Mouse (Mus musculus) adrenal gland, adult 2 months (tissue): ENCODE measurements around the gene Trmt6. TPM values are rescaled to one million over a fixed set of nuclear protein-coding genes. Genes with fewer than 3 reads are reported as not detected.

Experiments
- DNase-seq: peaks from one replicate; pipeline ENCODE4 v3.0.0; 2021
- long read RNA-seq: library from polyadenylated mRNA; stranded (forward); transcript quantifications from one replicate; pipeline ENCODE4 v2.0.0, GENCODE M21; 2021
- polyA plus RNA-seq: library from polyadenylated mRNA; depleted of rRNA; stranded (reverse); fragments of >200 nt; gene quantifications from 2 replicates; pipeline ENCODE4 v1.2.3, GENCODE M21; 2012; rRNA removed
- total RNA-seq, 2 experiments: library from RNA; stranded (reverse); gene quantifications; 2 replicates each; pipeline ENCODE4 v1.2.3; 2021

Gene Trmt6
- total RNA-seq: 10 to 100 TPM; 16.8 to 20.6 TPM
- 1.2 and 1.3 TPM in 2 replicates for polyA plus RNA-seq
- long read RNA-seq, transcript Trmt6-201 (11 exons, 2,828 nt): major isoform, 24 of 25 reads
- long read RNA-seq, partial matches to known transcripts: 1 of 25 reads
- long read RNA-seq, other reads (novel, unspliced or antisense): 0 of 25 reads

DNA sequence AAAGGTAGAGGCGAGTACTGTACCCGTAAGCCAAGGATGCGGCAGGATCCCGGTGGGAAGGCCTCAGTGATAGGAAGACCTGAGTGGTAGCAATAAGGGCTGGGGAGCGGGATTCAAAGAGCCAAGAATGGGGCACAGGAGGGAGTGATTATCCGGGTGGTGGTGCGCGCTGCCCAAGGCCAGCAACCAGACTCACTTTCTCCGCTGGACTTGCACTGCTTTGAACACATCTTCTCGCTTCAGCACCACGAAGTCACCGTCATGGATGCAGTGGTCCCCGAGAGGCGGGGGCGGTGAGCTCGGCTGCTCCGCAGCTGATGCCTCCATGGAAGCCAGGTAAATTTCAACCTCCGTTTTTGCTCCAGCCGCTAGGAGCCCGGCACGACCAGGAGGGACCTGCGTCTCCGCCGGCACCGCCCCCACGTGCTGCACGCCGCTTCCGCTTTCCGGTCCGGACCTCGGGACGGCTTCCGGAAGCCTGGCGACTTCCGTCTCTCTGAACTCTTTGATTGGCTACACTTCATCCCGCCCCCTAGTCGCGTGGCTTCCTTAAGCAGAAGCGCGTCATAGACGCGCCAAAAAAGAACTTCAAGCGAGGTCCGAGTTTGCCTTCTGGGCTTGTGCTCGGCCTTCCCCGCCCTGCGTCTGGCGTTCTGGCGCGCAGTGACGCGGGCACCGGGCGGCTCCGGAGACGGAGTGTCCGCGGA lies at the start of gene Trmt6, which contains the start of gene Mcm8:
Gene Trmt6 (minus strand): TSS at position 448 of the 707 bp plus-strand sequence.
Gene Mcm8 (plus strand): TSS at position 534 of the 707 bp plus-strand sequence.
- peak; percentile 94 for DNase-seq

DNA sequence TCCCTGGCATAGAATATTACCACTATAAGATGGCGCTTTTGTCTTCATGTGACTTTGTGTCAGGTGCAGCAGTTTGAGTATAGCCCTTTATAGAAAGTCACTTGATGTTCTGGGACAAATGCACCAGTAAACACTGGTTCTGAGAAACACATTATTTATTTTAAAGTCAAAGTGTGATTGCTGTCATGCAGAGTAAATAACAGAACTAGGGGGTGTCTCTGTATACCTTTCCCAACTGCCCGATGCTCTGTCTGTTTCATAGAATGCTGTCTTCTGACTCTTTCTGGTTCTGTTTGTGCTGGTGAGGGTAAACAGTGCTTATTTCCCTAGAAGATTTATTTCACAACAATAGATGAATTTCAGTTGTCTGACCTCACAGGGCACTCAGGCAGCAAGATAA lies 47.5 kb upstream of the Trmt6 start:
- DNase-seq: no peak

DNA sequence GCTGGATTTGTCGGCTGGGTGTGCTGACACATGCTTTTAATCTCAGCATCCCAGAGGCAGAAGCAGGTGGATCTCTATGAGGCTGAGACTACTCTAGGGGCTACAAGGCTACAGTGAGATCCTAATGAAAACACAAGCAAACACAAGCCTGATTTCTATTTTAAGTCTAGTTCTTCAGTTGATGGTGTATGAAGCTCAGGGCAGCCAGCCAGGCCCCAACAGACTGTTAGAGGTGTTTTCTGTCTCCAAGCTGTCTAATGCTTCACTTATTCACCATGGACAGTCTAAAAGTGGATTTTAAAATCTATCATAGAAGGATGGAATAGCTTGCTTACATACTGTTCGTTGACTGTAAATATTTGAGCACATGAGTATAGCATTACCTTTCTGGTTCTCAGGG lies 45.6 kb upstream of the Trmt6 start:
- no peak for DNase-seq

DNA sequence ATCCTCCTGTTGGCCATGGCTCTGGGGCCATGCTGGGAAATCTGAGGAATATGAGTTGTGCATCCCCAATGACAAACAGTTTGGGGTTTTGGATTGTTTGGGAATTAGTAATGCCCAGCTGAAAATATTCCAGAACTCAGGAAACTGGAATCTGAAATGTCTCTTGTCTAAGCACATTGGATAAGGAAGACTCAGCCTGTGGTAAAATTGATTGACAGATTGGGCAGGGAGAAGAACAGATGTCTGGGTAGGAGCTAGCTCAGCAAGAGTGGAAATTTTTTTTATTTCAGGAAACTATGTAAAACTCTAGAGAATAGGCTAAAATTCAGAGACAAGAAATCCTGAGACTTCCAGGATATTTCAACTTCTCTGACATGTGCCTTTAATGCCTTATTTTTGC lies 44.6 kb upstream of the Trmt6 start:
- DNase-seq: no peak

DNA sequence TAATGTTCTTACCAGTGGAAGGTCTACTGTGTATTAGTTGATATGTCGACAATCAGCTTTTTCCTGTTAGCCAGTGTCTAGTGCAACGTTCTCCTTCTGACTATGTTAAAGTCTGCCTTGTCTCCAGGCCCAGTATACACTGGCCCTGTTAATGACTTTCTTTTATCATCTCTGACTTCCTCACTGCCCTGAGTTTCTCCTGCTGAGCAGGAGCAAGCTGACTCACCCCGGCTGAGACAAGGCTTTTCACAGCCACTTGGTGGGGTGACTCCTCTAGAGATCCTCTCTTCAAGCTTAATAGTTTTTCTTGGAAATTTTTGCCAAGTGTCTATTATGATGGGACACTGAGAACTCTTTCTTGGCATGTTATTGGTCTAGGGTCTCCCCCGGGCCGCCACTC lies 40.5 kb upstream of the Trmt6 start:
- DNase-seq: peak; percentile 50

DNA sequence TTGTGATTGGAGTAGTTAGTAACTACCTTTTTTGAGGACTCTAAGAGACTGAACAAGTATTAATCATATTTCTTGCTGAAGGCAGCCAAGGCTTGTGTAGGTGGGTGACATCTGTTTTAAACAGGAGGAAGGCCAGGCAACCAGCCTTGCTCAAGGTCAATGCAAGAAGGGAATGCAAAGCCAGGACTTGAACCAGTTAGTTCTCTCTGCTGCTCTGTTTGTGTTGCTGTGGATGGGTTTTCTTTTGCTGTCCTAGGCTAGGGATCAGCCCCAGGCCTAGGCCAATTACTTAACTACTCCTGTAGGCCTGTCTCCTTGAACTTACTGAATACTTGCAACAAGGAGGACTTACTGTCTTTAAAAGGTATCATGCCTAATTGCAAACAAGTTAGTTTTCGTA lies 37.2 kb upstream of the Trmt6 start:
- no peak for DNase-seq

DNA sequence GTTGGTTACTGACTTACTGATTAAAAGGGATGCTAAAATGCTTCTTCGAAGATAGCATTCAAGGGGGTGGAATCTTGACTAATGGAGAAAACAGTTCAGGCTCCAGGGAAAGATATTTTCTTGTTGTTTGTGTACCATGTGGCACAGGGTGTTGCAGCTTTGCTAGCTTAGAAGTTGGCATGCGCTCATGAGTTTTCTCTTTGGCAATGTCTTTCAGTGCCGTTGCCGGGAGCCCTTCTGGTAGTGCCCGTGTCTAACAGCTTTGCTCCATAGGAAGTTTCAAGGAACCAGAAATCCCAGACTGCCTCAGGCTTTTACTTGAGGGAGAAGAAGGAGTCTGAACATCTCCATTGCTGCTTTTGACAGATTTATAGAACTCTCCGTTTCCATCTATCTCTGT lies 33.3 kb upstream of the Trmt6 start:
- DNase-seq: peak; percentile 21

DNA sequence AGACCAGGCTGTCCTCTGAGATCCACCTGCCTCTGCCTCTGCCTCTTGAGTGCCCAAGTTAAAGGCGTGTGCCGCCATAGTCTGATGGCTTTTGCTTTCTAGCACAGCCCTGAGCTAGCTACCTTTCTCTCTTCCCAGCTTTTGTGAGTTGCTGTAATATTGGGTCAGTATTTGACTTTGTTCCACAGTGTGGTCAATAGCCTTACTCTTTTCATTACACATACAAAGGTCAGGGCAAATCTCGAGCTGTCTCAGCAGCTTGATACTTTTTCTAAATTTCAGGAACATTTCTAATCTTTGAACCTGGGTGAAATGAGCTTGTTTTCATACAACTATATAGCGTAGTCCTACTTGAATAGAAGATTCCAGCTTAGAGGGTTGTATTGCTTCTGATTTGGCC lies 32.5 kb upstream of the Trmt6 start:
- no peak for DNase-seq

DNA sequence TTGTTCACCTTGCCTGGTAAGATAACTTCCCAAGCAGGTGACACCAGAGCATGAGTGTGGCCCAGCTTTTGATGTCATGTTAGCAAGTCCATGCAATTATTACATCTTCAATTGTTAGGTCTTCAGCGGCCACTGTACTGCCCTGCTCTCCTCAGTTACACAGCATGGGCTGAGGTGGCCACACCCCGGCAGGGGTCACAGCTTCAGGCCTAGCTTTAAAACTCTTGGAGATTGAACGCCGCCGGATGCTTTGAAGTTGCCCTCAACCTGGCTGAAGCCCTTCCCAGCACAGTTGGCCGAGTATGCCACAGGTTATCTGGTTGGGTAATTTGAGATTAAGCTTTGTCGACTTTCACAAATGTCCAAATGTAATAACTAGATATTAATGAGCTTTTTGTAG lies 31.7 kb upstream of the Trmt6 start:
- DNase-seq: peak; percentile 40

DNA sequence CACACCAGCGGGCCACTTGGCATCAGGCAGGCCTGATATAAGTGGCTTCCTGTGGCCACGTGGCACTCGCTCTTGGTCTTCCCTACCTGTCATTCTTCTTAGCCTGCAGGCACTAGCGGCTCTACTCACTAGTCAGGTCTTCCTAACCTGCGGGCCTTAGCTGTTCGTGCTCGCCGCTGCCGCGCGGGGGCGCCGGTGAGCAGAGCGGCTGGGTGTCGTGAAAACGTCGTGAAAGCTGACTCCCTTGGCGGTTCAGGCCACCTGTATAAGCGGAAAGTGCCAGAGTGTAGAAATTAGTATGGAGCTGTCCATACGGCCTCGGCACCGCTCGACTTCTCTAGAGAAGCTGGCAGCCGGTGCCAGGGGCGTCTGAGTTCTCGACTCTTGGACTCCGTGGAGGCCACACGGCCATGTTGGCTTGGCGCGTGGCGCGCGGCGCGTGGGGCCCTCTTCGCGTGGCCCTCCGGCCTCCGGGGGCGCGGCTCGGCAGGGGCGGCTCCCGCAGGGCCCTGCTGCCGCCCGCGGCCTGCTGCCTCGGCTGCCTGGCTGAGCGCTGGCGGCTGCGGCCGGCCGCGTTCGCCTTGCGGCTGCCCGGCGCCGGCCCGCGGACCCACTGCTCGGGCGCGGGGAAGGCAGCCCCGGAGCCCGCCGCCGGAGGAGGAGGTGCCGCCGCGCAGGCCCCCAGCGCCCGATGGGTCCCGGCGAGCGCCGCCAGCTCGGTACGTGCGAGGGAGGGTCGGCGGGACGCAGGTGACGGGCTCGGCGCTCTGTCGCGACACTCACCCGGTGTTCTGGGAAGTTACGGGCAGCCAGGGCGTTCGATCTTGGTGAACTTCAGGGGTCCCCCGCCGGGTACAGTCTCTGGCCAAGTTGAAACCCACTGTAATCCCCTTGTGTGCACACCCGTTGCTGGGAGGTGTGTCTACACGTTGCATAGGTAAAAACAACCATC lies 30.8 kb upstream of the Trmt6 start, which contains the start of gene Crls1:
Gene Crls1 (plus strand): TSS at position 260 of the 952 bp plus-strand sequence.
- peak; percentile 98 for DNase-seq

DNA sequence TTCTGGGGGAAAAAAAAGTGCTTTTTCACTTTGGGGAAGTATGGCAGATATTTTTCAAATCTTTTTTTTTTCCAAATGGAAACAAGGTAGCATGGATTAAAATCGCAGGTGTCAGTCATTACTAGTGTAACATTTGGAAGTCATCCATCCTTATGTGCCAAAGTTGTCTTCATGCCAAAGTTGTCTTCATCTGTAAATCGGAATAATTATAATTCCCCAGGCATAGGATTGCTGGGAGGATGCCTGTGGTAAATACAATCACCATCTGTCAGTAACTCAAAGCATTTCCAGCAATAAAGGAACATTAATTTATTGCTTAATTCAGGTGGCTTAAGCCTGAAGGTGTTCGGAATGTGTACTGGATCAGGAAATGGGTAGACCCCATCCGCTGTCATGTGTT lies 25.2 kb upstream of the Trmt6 start:
- DNase-seq: no peak

DNA sequence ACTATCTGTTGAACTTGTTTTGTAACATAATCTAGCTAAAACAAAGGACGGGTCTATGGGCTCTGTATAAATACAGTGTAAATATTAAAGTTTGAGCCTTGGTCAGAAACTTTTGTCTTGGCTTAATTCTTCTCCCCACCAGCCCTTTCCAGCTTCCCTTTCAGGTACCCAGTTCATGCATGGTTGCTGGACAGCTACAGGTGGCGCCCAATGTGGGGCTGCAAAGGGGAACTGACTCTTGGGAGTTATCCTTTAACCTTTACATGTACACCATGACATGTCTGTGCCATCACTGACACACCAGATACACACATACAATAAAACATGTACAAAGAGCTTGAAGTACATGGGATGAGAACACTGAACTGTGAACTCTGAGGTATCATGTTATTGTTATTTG lies 12.9 kb downstream of the Trmt6 start:
- DNase-seq: no peak

DNA sequence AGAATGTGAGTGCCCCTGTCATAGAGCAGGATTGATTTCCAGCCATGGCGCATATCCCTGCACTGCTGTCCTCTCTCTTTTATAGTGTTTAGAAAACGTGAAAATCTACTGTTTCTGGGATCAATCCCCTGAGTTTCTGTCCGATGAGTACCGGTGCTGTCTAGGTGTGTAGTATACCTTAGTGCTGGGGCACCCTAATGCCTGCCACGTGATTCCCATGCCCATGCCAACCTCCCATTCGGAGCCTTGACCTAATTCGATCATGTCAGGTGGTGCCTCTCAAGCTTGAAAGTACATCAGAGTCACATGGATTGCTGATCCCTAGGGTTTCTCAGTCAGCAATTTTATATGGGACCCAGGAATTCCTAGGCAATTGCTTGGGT lies 21.7 kb downstream of the Trmt6 start:
- no peak for DNase-seq

DNA sequence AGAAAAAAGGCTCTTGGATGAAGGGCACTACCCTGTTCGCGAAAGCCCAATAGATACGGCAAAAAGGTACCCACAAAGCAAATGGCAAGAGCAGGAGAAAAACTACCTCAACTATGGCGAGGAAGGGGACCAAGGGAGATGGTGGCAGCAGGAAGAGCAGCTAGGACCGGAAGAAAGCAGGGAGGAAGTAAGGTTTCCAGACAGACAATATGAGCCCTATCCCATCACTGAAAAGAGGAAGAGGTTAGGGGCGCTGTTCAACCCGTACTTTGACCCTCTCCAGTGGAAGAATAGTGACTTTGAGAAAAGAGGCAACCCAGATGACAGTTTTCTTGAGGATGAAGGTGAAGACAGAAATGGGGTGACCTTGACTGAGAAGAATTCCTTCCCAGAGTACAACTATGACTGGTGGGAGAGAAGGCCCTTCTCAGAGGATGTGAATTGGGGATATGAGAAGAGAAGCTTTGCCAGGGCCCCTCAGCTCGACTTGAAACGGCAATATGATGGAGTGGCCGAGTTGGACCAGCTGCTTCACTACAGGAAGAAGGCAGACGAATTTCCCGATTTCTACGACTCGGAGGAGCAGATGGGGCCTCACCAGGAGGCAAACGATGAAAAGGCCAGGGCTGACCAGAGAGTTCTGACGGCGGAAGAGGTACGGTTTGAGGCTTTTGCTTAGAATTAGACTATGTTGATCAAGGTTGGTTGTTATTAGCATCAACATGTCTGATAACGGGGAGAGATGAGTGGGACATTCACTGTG lies 22.2 kb downstream of the Trmt6 start:
- DNase-seq: no peak

DNA sequence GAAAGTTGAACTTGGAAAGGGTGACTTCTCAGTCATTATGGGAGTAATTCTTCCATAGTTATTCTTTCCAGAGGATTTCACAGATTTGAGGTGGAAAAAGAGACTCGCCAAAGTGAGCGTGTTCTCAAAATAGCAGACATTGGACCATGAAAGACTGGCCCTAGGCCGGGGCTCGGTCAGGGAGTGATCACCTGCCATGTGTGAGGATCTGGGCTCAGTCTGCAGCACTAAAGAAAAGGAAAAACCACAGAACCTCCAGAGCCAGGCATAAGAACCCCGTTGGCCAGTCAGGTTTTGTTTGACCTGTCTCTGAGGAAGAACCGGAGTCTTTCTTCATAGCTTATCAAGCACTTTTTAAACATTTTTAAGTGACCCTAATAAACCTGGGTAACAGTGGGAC lies 31.8 kb downstream of the Trmt6 start:
- no peak for DNase-seq

DNA sequence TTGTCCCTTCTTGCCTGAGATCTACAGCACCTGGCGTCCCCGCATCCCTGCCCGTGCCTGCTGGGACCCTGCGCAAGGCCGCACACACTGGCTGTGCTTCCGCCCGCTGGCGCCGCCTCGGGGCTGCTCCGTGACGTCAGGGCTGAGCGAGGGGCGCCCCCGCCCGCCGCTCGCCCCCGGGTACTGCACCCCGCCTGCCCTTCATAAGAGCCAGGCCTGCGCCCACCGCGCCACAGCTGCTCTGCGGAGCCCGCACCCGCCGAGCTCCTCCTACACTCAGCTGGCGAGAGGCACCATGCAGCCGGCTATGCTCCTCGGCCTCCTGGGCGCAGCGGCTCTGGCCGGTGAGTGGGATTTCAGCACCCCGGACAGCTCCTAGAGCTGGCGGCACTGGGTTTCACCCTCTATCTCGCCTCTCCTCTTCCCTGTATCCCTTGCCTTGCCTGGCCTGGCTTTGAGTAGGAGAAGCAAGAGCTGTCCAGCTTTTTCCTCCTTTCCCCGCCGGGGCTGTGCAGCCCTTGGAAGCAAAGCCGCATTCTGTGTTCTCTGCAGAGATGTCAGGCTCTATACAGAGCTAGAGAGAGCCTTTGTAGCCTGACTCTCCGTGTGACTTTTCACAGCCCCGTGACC lies 34.3 kb downstream of the Trmt6 start:
- DNase-seq: peak; percentile 93

DNA sequence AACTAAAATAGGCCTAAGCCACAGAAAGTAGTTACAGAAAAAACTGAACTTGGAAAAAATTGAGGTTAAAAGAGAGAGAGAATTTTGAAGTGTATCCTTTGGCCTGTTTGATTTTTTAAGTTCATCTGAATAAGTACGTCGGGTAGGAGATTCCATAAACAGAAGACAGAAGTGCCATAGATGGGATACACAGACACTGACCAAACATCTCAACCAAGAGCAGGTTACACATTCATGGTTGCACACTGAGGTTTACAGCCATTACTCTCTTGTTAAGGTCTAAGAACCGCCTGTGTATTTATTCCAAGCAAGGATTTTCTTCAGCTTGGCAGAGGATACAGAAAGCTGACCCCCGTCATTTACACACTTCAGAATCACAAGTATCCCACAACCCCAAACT lies 34.9 kb downstream of the Trmt6 start, which contains the start of gene Chgb:
Gene Chgb (plus strand): TSS at position 301 of the 400 bp plus-strand sequence.
- DNase-seq: no peak

DNA sequence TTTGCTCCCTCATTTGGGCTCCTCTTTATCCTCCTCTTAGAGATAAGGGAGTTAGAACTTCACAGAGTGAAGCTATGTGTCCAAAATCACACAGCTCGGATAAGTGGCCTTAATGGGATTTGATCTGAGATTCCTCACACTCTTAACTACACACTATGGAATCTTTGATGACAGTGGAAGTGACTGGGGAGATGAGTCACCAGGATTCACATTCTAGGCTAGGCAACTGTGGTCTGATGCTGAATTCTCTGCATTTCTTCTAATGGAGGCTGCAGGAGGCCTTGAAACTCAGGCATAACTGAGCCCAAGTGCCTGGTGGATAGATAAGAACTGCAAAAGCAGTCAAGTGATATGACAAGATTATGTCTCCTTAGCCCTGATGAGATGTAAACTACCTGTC lies 45.0 kb downstream of the Trmt6 start:
- DNase-seq: no peak

DNA sequence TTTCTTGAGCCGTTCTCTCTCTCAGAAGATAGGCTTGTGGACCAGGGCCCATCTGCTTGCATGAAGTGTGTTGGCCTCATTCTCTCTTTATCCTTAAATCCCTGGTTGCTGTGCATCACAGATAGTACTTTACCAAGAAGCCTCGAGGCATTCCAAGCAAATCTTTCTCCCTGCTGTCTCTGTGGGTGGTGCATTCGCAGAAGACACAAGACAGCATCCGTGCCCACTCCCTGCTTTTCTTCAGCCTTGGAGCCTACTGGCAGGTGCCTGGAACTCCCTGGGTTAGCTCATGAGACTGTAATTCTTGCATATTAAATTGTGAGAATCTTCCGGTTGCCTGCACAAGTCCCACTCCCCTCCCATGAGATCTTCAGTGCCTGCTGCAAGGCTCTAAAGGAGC lies 57.9 kb downstream of the Trmt6 start:
- DNase-seq: no peak
